In the genomic region with DNA sequence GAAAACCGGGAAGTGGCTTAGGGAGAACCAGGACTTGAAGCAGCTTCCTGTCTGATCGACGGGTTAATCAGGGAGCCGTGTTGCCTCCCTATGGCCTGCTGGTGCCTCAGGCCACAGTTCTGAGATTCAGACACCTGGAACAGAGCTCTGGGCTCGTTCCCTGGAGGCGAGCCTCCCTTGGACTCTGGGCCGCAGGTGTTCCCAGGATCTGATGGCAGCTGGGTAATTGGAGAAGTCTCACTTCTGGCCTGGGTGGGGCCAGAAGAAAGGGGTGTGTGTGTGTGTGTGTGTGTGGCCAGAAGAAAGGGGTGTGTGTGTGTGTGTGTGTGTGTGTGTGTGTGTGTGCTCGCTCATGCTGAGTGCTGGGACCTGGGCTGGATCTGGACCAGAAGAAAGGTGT, we compare ENCODE assay signal across 20 mouse cellular contexts. TPM values are rescaled to one million over a fixed set of nuclear protein-coding genes. Genes with fewer than 3 reads are reported as not detected.
DNase-seq lines count a peak whose midpoint lies in the region; ATAC-seq lines count a peak whose summit lies in the region.
"Had no signal": no experiment of that assay in that cellular context is flagged by ENCODE, and none has a peak within 500 bp of the region (broad histone marks: within the 10 kb centered on the region; RNA-seq: fewer than 3 reads in every experiment).

No protein-coding gene starts in this region.

- no peak for ATAC-seq in midbrain, embryonic 11.5 days (ENCODE audit: low FRiP score)
- ATAC-seq in midbrain, embryonic 14.5 days (ENCODE audit: low FRiP score, low TSS enrichment): no peak
- ATAC-seq in embryonic facial prominence, embryonic 15.5 days (ENCODE audit: insufficient number of reproducible peaks, low FRiP score, low TSS enrichment, low read depth): peak; percentile 74
- peak; percentile 33; the same call in 1 of the 2 replicates for ATAC-seq in limb, embryonic 13.5 days (ENCODE audit: low FRiP score, low read depth)
- ATAC-seq: forebrain, embryonic 15.5 days; liver, embryonic 12.5 days had no signal

- H3K9me3 ChIP-seq in midbrain, embryonic 11.5 days (ENCODE audit: control insufficient read depth, low read length): no peaks in the 10 kb centered on the region
- H3K9me3 ChIP-seq in midbrain, embryonic 14.5 days (ENCODE audit: control insufficient read depth, low read length): no peaks in the 10 kb centered on the region
- H3K9me3 ChIP-seq in embryonic facial prominence, embryonic 15.5 days (replicated peaks): no peaks in the 10 kb centered on the region
- H3K9me3 ChIP-seq in limb, embryonic 13.5 days: 0 out of 2 replicates have a peak, but pooled peaks cover 3% of the 10 kb centered on the region
- H3K9me3 ChIP-seq: forebrain, embryonic 15.5 days; heart, embryonic 13.5 days; liver, embryonic 12.5 days; midbrain, embryonic 12.5 days had no signal

- WGBS in midbrain, embryonic 11.5 days: 75% methylated on average over 8 of the region's 8 CpGs
- 70% methylated on average over 8 of the region's 8 CpGs for WGBS in midbrain, embryonic 14.5 days
- WGBS in embryonic facial prominence, embryonic 15.5 days: 21% methylated on average over 8 of the region's 8 CpGs
- 11% methylated on average over 7 of the region's 8 CpGs for WGBS in limb, embryonic 13.5 days

- peak; percentile 69 for DNase-seq in midbrain, embryonic 11.5 days (ENCODE audit: low spot score, missing footprints)
- DNase-seq in midbrain, embryonic 14.5 days: no peak
- DNase-seq in left cerebral cortex, adult 8-10 months (ENCODE audit: low spot score in 2 of 2): no peak
- DNase-seq in spleen, postnatal 14 days (ENCODE audit: low spot score in 2 of 2): no peak
- no peak for DNase-seq in thymus, postnatal 10 days (ENCODE audit: low spot score in 2 of 2)
- DNase-seq: cerebellum, postnatal 36 days; heart, postnatal 4 days; kidney, postnatal 10 days; layer of hippocampus, adult 9-11 months; lung, embryonic 14.5 days; lung, postnatal 4 days; right cerebral cortex, postnatal 25 days had no signal

- no peak overlapping the region for H3K9ac ChIP-seq in midbrain, embryonic 11.5 days (ENCODE audit: low read length)
- H3K9ac ChIP-seq in midbrain, embryonic 14.5 days (replicated peaks; ENCODE audit: low read length): no peak overlapping the region
- H3K9ac ChIP-seq in embryonic facial prominence, embryonic 15.5 days: no peak overlapping the region
- no peak overlapping the region for H3K9ac ChIP-seq in limb, embryonic 13.5 days
- H3K9ac ChIP-seq: forebrain, embryonic 15.5 days; heart, embryonic 13.5 days; liver, embryonic 12.5 days; lung, embryonic 14.5 days; midbrain, embryonic 12.5 days had no signal

- H3K27me3 ChIP-seq in midbrain, embryonic 11.5 days (ENCODE audit: control insufficient read depth, insufficient read depth, low read length): no peaks in the 10 kb centered on the region
- no peaks in the 10 kb centered on the region for H3K27me3 ChIP-seq in midbrain, embryonic 14.5 days (ENCODE audit: control insufficient read depth, insufficient read depth, low read length)
- no peaks in the 10 kb centered on the region for H3K27me3 ChIP-seq in embryonic facial prominence, embryonic 15.5 days
- no peaks in the 10 kb centered on the region for H3K27me3 ChIP-seq in limb, embryonic 13.5 days
- H3K27me3 ChIP-seq: forebrain, embryonic 15.5 days; heart, embryonic 13.5 days; liver, embryonic 12.5 days; midbrain, embryonic 12.5 days had no signal

- H3K36me3 ChIP-seq in midbrain, embryonic 11.5 days (ENCODE audit: control insufficient read depth, insufficient read depth, low read length): no peaks in the 10 kb centered on the region
- H3K36me3 ChIP-seq in midbrain, embryonic 14.5 days (ENCODE audit: control insufficient read depth, insufficient read depth, low read length): no peaks in the 10 kb centered on the region
- H3K36me3 ChIP-seq in embryonic facial prominence, embryonic 15.5 days: no peaks in the 10 kb centered on the region
- H3K36me3 ChIP-seq in limb, embryonic 13.5 days: no peaks in the 10 kb centered on the region
- H3K36me3 ChIP-seq: forebrain, embryonic 15.5 days; G1E; heart, embryonic 13.5 days; liver, embryonic 12.5 days; midbrain, embryonic 12.5 days had no signal

- H3K27ac ChIP-seq in midbrain, embryonic 11.5 days (ENCODE audit: low read depth, low read length): no peak overlapping the region
- no peak overlapping the region for H3K27ac ChIP-seq in midbrain, embryonic 14.5 days (replicated peaks; ENCODE audit: low read depth, low read length)
- no peak overlapping the region for H3K27ac ChIP-seq in embryonic facial prominence, embryonic 15.5 days (replicated peaks)
- H3K27ac ChIP-seq in limb, embryonic 13.5 days: no peak overlapping the region
- H3K27ac ChIP-seq: forebrain, embryonic 15.5 days; heart, embryonic 13.5 days; liver, embryonic 12.5 days; midbrain, embryonic 12.5 days had no signal

- H3K4me1 ChIP-seq in midbrain, embryonic 11.5 days (ENCODE audit: control insufficient read depth, insufficient read depth, low read length): peaks cover 2% of the 10 kb centered on the region; the same call in 1 of the 2 replicates
- peaks cover 16% of the 10 kb centered on the region for H3K4me1 ChIP-seq in midbrain, embryonic 14.5 days (ENCODE audit: control insufficient read depth, insufficient read depth, low read length)
- no peaks in the 10 kb centered on the region; the same call in 1 of the 2 replicates for H3K4me1 ChIP-seq in embryonic facial prominence, embryonic 15.5 days
- peaks cover 9% of the 10 kb centered on the region for H3K4me1 ChIP-seq in limb, embryonic 13.5 days
- H3K4me1 ChIP-seq: liver, embryonic 12.5 days had no signal

- no peak overlapping the region for H3K4me2 ChIP-seq in midbrain, embryonic 11.5 days
- H3K4me2 ChIP-seq in midbrain, embryonic 14.5 days (ENCODE audit: low read length): no peak overlapping the region
- no peak overlapping the region for H3K4me2 ChIP-seq in embryonic facial prominence, embryonic 15.5 days (replicated peaks)
- no peak overlapping the region for H3K4me2 ChIP-seq in limb, embryonic 13.5 days (replicated peaks)
- H3K4me2 ChIP-seq: forebrain, embryonic 15.5 days; heart, embryonic 13.5 days; liver, embryonic 12.5 days; lung, embryonic 14.5 days; midbrain, embryonic 12.5 days had no signal

- H3K4me3 ChIP-seq in midbrain, embryonic 11.5 days (ENCODE audit: low read depth, low read length): no peak overlapping the region
- H3K4me3 ChIP-seq in midbrain, embryonic 14.5 days (replicated peaks; ENCODE audit: low read depth, low read length): no peak overlapping the region
- H3K4me3 ChIP-seq in embryonic facial prominence, embryonic 15.5 days (replicated peaks): no peak overlapping the region
- no peak overlapping the region for H3K4me3 ChIP-seq in limb, embryonic 13.5 days
- H3K4me3 ChIP-seq: erythroblast, embryonic 14.5 days; forebrain, embryonic 15.5 days; heart, embryonic 13.5 days; liver, embryonic 12.5 days; midbrain, embryonic 12.5 days had no signal

RNA-seq across cellular contexts. Expression of gene Wfs1, which starts 55.6 kb away (rescaled TPM):
- 6.4 and 7.0 TPM in 2 replicates for polyA plus RNA-seq in midbrain, embryonic 11.5 days (2014; fragmentation: Nextera tagmentation; extraction: Ambion mirVana)
- polyA plus RNA-seq in midbrain, embryonic 14.5 days (2014; fragmentation: Nextera tagmentation; extraction: Ambion mirVana): 4.6 and 5.2 TPM in 2 replicates
- 12.5 and 13.3 TPM in 2 replicates for polyA plus RNA-seq in embryonic facial prominence, embryonic 15.5 days (2015; fragmentation: Nextera tagmentation; extraction: Ambion mirVana)
- 10.4 and 10.9 TPM in 2 replicates for polyA plus RNA-seq in limb, embryonic 13.5 days (2015; fragmentation: Nextera tagmentation; extraction: Ambion mirVana)
- 100 to 1,000 TPM; 134 to 147 (median 139) TPM for total RNA-seq in left cerebral cortex, adult 8-10 months (2022)

Comparison
In these comparisons a context has a peak if more than half of its experiments do, and no peak if none do; other contexts are left out.
1. ATAC-seq: peak in embryonic facial prominence, embryonic 15.5 days (single experiment) and limb, embryonic 13.5 days (single experiment); none in midbrain, embryonic 11.5 days (single experiment) and midbrain, embryonic 14.5 days (single experiment).